Mouse (Mus musculus) urinary bladder, postnatal 14 days (tissue): ENCODE measurements around the gene Gtsf1.

Source experiments
- DNase-seq: peaks from one replicate; pipeline ENCODE4 v3.0.0; 2021; ENCODE audit warnings: low spot score

Gene Gtsf1

DNA sequence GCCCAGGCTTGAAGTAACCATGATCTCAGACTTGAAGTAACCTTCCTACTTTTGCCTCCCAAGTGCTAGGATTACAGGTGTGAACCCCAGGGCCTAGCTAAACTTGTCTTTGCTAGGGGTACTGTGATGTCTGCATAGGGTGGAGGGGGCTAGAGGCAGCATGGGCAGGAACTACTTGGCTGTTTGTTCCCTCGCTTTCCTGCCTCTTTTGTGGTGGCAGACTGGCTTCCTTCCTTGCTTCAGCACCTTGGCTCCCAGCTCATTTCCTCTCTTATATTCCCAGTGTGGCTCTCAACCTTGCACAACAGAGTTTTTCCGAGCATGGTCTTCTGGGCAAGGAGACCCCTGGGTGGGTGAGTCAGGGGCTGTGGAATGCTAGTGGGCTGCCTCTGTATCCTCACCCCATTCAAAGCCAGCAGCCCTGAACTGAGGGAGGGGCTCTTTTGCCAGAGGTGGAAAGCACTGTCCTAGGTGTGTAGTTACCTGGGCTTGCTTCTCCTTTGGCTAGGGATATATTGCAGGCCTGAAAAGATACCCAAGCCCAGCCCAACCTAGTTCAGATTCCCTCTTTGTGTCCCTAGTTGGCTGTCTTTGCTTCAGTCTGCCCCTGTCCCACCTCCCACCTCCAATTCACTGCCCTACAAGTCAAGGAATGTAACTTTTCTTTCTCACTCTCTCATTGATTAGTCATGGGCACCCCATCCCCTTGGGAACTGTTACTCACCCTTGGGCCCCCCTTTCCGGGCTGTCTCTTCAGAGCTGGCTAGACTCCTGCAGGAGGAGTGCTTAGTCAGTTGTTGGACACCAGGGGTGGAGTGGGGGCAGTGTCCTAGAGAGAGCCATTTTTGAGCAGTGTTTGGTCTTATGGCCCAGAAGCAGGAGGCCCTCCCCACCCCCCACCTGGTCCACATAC is 52.3 kb downstream of the Gtsf1 start:
- DNase-seq, result no peak

DNA sequence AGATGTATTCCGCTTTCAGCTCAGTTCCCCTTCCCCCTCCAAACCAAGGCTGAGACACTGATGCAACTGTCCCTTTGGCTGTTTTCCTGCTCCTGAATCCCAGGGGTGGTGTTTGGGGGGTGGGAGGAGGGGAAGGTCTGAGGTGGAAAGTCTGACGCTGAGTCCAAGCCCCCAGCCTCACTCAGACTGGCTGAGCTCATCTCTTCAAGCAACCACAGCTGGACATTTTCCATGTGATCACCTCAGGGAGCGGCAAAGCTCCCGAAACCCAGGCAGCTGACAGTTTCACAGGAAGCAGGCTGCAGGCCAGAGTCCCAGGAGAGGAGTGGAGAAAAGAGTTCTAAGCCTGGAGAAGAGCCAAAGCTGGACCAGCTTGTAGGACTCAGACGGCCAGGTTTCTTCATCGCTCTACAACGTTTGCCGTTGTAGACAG is 53.4 kb downstream of the Gtsf1 start:
- no peak for DNase-seq

DNA sequence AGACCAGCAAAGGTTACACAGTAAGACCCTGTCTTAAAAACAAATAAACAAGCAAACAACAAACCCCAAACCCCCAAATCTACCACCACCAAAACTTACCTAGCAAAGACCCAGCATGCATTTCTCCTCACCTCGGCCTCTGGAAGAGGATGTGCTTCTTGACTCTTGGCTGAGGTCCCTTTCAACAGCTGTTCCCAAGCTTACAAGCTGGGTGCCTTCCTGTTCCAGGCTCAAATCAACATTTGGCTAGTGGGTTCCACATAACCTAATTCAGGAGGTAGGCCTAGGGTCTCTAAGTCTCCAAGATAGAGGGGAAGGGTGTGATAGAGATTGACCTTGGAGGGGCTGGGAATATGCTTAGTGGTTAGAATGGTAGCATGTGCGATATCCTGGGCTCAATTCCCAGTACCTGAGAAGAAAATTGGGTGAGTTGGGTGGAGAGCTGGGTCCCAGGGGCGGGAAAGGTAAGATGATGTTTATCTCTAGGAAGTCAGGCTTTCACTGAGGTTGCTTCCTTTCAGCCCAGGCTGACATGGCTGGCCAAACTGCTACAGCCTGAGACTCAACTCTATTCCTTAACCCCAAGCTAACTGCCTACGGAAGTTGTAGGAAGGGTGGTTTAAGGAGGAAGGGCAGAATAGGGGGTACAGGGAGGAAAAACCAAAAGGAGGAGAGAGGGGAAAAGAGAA is 55.0 kb downstream of the Gtsf1 start:
- DNase-seq, result no peak

DNA sequence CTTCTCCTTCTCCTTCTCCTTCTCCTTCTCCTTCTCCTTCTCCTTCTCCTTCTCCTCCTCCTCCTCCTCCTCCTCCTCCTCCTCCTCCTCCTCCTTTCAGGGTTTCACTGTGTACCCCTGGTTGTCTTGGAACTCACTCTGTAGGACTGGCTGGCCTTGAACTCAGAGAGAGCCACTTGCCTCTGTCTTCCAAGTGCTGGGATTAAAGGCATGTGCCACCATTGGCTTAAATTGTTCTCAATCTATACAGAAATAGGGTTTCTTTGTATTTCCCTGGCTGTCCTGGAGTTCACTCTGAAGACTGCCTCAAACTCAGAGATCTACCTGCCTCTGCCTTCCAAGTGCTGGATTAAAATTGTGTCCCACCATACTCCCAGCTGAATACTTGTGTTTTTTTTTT is 57.8 kb downstream of the Gtsf1 start:
- DNase-seq, result no peak

DNA sequence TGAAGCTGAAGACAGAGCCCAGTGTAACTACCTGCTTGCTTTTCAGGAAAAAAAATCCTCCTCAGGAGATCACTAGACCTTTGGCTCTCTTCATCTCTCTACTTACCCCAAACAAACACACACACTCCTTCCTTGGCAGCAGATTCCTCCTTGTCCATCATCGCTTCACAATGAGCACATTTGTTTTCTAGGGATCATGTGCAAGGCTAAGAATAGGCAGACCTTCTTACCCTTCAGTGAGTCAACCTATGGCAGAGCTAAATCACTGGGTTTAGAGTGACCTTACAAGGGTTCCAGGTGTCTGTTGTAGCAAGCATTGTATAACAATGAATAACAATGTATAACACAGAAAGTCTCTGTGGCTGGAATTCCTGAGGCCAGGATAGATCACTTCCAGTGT is 58.5 kb downstream of the Gtsf1 start:
- DNase-seq, result no peak

DNA sequence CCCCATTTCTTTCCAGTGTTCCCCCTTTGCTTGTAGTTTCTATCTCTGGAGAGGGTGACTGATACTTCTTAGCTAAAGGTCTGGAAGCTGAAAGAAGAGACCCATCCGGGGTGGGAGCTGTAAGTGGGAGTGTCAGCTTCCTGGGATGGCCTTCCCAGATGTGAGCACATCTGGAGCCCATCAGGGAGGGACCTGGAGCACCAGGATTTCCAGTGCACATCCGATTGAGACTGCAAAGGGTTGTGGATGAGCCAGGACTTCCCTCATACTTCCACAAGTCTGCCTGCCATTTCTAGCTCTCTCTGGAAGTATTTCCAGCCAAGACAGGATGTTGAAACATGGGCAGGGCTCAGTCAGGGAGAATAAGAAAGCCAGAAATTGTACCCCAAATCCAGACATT is 59.1 kb downstream of the Gtsf1 start:
- peak; percentile 42 for DNase-seq

DNA sequence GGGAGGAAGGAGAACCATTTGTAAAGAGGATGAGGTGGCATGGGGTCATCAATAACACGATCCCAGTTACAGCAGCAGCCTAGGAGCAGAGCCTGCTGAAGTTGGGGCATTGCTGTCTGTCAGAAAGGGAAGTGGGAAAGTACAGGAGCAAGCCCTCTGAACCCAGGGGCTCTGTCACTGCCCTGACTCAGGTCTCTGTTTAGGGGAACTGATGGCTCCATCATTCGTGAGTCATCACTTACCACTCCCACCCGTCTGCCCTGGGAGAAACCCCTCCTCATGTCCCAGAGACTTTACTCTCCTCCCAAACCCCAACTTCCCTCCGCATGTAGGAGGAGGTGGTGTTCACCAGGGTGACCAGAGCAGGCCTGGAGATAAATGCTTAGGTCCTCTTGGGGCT is 59.8 kb downstream of the Gtsf1 start:
- DNase-seq, result no peak

DNA sequence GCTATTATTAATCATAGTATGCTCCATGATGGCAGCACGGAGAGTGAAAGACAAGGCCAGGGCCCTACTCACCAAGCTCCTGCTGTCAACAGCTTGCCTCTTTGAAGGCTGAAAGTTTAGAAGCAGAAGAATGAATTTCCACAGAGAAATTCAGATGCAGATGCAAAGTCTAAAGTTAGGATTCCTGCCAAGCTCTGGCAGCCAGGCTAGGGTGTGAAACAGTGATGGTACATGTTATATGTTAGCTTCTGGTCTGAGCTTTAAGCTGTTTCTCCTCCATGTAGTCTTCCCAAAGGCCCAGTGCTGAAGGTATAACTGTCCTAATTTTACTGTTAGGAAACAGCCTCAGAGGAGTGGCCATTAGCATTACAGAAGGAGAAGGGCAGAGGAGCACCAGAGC is 61.1 kb downstream of the Gtsf1 start:
- no peak for DNase-seq

DNA sequence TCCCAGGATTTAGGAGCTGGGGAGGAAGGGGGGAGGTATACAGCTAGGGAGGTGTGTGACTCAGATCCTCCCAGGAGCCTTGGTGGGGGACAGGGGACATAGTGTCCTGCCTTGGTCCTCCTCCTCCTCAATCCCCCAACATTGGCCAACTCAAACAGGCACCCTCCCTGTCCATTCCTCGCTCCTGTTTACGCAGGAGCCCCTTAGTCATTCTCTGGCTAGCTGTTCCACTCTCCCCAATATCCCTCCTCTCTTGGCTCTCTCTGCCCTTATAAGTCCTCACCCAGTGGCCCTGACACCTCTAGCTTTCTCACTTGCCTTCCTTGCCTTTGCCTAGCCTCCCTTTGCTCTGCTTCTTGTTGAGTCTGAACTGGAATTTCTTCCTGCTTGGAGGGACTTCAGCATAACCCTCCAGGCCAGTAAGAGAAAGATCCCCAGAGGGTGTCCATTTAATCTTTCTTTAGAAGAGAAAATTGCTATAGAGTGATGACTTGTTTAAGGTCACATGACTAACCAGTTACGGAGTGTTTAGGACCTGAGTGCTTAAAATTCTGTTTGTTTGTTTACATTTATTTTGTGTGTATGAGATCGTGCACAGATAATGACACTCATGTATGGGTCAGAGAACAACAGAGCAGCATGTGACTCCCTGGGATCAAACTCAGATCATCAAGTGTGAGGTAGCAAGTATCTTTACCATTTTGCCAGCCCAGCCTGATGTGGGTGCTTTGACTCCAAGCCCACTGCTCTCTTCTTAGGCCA is 61.9 kb downstream of the Gtsf1 start:
- DNase-seq, result peak; percentile 40

DNA sequence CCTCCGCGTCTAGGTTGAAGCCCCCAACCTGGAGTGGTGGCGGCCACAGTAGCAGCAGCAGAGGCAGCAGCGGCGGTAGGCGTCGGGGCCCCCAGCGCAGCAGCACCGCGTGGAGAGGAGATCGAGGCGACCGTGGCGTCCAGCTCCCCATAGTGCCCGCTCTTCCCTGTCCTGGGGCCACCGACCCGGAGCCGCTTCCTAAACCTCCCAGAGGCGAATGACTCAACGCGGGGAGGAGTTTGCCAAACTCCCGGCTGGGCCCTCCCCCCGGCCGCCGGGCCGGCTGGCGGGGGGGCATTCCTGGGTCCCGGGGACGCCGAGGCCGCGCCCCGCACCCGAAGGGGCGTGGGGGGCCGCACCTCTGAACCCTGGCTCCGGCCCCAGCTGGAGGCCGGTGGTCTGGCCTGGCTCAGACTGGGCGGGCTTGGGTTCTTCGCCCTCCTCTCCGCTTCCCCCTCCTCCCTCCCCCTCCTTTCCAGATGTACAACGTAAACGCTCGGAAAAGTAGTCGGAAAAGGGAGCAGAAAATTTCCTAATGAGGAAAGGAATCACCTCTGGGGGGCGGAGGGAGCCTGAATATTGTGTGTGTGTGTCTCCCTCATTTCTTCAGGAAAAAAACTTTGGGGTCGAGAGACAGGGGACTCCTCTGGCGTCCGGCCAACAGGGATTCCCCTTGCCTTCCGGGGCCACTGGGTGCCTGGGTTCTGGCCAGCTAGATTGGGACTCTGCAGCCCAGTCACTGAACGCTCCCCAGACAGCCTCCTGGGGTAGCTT is 63.7 kb downstream of the Gtsf1 start, which contains the start of gene Itga5:
Itga5 (minus strand) TSS at position 388 of the 774 bp plus-strand sequence.
- DNase-seq, result peak; percentile 84

DNA sequence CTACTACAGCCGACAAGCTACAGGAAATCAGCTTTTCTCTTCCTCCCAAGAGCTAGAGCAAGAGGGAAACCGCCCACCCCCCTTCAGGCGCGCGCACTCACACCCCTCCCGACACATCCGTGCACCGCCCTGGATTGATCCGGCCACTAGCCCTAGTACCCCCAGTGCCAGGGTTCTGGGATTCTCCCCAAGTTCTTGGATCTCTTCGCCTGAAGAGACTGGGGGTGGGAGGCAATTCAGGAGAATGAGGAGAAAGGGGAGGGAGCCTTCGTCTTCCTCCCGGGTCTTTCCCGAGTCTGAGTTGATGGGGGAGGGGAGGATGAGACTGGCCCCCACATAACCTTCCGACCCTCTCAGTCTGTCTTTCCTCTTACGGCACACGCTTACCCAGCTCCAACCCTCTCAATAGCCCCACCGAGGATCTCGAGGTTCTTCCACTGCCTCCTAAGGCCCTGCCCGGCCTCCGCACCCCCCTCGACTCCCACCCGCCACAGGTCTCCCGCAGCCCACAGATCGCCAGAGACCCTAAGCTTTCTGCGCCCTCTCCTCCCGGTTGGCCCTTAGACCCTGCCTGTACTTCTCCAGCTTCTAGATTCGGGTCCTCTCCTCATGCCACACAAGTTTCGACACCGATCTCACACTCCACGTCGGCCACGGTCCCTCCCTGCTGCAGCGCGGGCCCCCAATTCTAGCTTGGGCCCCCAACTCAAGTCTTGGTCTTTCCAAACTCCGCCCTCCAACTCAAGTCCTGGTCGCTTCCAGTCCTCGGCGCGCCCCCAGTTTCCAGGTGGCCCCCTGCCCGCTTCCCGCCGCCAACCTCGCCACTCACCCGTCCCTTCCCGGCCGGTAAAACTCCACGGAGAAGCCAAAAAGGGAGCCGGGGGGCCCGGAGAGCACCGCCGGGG is 64.5 kb downstream of the Gtsf1 start:
- DNase-seq, result peak; percentile 45

DNA sequence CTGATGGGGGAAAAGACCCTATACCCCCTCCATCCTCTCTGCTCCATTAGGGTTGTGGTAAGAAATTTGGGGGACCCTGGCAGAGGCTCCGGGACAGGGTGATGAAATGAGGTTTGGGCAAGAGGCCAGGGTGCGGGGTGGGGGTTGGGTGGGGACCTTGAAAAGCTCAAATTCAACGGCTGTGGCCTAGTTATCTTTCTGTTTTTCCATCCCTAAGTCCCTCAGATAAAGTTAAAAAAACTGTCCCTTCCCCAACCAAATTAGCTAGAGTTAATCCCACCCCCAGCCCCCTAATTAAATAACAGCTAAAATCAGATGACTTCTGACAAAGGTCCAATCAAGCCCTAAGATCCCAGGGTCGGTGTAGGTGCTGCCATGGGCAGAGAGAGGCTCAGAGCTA is 65.5 kb downstream of the Gtsf1 start:
- no peak for DNase-seq

DNA sequence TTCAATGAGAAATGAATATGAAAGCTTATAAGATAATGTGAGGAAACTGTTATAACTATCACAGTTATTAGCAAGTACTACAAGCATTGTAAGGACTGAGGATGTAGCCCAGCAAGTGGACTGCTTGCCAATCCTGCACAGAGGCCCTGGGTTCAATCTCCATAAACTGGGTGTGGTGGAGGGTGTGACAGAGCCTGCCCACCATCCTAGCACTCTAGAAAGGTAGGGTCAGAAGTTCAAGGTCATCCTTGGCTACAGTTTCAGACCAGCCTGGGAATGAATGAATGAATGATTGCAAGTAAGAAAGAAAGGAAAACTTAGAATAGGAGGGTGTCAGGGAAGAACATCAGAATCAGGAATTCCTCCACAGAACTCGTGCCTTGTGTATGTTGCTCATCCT is 66.5 kb downstream of the Gtsf1 start:
- no peak for DNase-seq

DNA sequence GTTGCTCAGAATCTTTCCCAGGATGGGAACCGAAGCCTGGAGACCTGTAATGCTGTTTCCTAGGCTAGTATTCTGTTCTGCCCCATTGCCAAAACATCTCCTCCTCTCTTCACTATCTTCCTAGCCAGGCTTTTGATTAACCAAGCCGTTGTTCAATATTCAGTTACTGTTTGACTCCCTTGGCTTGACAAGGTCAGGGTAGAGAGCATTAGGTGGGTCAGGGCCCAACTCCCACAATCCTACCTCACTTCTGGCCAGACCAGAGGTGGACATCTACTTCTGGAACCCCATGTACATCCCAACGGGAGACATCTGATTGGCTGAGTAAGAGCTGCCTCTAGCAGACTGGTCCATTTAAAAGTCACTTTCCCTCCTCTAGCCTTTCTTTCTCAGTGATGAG is 67.3 kb downstream of the Gtsf1 start:
- DNase-seq, result no peak

DNA sequence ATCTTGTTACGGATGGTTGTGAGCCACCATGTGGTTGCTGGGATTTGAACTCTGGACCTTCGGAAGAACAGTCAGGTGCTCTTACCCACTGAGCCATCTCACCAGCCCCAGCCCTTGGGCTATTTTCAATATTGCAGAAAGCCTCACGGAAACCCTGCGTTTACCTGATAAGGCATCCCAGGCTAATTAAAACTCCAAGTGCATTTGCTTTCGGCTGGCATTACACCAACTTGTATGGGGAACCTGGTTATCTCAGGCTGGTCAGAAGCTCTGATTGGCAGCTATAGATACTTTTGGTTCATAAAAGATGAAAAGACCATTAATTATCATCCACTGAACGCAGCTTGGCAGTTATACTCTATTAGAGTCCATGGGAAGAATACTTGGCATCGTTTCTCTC is 67.9 kb downstream of the Gtsf1 start:
- no peak for DNase-seq

DNA sequence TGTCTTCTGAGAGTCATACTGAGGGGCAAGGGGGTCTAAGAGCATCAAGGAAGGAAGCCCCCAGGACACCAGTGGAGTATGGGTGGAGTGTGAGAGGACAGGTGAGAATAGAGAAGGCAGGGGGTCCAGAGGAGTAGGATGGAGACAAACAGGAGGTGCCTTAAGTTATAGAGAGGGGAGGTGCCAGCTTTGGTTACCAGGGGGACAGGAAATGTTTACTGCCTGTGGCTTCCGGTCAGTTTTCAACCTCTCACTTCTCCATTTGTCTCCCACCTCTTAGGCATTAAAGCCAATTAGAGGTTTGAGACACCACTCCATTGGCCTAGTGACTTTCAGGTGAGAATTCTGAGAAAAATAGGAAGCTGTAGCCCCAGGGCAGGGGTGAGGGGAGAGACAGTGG is 69.0 kb downstream of the Gtsf1 start:
- no peak for DNase-seq

DNA sequence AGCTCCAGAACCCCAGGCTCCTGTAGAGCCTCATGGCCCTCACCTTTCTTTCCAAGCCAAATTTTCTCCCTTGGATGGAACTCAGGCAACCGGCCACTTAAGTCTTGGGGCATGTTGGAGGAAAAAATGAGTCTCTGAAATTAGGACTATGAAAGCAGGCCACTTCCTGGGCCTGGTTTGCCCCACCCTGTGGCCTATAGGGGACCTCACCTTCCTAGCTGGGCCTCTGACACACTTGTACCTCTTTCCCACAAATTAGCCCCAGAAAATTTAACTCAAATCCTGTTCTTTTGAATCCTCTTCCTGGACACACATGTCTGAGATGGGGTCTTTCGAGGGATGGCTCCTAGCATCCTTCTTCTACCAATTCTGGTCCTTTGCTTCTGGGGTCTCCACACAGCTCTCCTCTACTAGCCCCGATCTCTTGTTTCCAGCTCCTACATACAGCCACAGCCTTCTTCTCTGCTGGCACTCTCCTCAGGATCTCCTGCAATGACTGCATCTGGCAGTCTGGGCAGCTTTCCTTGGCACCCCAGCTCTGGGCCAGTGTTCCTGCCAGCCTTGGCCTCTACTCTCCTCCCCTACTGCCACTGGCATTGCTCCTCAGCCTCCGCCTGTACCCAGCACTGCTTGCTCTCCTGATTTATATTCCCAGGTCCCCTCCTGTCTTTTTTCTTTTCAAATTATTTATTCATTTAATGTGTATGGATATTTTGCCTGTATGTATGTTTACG is 70.2 kb downstream of the Gtsf1 start:
- DNase-seq, result no peak

DNA sequence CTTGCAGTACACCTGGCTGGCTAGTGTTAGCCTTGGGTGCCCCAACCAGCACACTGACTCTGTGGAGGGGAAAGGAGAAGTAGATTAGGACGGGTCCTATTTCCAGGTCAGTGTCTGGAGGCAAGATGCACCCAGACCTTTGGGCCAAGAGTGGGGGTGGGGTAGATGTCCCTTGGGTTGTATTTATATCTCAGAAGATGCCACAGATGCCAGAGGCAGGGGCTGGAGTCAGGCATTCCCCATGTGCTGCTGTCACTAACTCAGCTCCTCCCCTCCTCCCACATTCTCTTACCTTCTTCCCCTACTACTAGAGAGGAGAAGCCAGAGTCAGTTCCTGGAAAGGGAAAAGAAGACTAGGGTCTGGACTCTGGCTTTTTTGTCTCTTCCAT is 71.2 kb downstream of the Gtsf1 start:
- no peak for DNase-seq

DNA sequence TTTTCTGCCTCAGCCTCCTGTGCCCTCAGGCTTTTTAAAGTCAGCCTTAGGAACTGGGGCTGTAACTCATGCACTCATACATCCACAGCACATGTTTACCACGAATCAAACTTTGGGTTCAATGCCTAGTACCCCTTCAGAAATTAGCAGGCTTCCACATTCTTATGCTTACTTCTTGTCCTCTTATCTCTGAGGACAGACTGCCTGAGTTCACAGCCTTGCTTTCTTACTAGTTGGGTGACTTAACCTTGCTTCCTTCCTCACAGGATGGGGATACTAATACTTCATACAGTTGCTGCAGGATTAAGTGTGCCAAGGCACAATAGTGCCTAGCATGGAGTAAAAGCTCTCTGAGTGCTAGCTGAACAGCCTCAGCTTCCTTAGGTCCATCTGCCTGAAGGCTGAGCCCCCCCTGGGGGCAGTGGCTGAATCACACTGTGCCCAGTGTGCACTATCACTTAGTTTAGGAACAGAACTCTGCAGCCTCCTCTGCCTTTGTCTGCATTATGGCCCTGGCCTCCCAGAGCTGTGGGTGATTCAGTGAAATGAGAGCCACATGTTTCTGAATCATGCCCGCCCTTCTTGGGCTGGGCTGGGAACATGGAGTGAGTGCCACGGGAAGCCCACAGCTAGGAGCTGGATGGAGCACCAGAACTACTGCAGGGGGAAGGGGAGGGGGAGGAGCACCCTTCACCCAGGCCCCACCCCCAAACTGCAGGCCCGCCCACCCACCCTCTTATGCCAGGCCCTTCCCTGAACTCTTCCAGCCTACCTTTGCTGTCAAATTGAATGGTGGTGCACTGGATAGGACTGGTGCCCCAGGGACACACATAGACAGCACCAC is 71.8 kb downstream of the Gtsf1 start:
- no peak for DNase-seq
